Mouse (Mus musculus) erythroblast, embryonic 14.5 days (primary cell): ENCODE measurements at regions not wholly inside any gene's neighbourhood (a gene's known extent, or its start where the extent isn't known, plus 50 kb on each side); places are given as distances from the start of the nearest gene placed in this dataset.

ENCODE experiments used
- H3K27me3 ChIP-seq: 2 replicates; pipeline ENCODE4 v1.6.1; 2012; ENCODE audit warnings: inconsistent platforms; ENCODE audit not compliant: control insufficient read depth
- H3K36me3 ChIP-seq: 2 replicates; pipeline ENCODE4 v1.6.1; 2012; ENCODE audit warnings: mild to moderate bottlenecking, inconsistent platforms; ENCODE audit not compliant: control insufficient read depth
- H3K4me1 ChIP-seq: 2 replicates; pipeline ENCODE4 v1.6.1; 2012; ENCODE audit warnings: inconsistent platforms; ENCODE audit not compliant: control insufficient read depth
- H3K4me3 ChIP-seq: replicated peaks from 2 replicates; pipeline ENCODE3; 2012; ENCODE audit warnings: moderate library complexity, mild to moderate bottlenecking, inconsistent platforms
- H3K9me3 ChIP-seq: 2 replicates; pipeline ENCODE4 v1.6.1; 2012; ENCODE audit warnings: low read length, inconsistent platforms, mixed read lengths; ENCODE audit not compliant: control insufficient read depth
- GATA1 ChIP-seq: IDR thresholded peaks from 2 replicates; pipeline ENCODE4 v1.6.1; 2012; ENCODE audit warnings: low read length, inconsistent platforms, mixed read lengths
- TAL1 ChIP-seq: IDR thresholded peaks from 3 replicates; pipeline ENCODE4 v1.6.1; 2012; ENCODE audit warnings: low read length, inconsistent platforms, mixed read lengths

- no peaks in the 10 kb centered on the region for H3K36me3 ChIP-seq
- no peaks in the 10 kb centered on the region; the same call in 1 of the 2 replicates for H3K9me3 ChIP-seq
- no peak for TF ChIP-seq TAL1
- no peak for TF ChIP-seq GATA1
- H3K27me3 ChIP-seq = no peaks in the 10 kb centered on the region
- no peaks in the 10 kb centered on the region for H3K4me1 ChIP-seq
- no peak overlapping the region for H3K4me3 ChIP-seq
Measured at GRCm38 (mm10) chr1:61121480-61121879, 143.8 kb downstream of the Icos start.

- no peak for TF ChIP-seq TAL1
- TF ChIP-seq GATA1 = no peak
- H3K36me3 ChIP-seq = no peaks in the 10 kb centered on the region
- no peaks in the 10 kb centered on the region for H3K27me3 ChIP-seq
- H3K4me3 ChIP-seq = no peak overlapping the region
- no peaks in the 10 kb centered on the region for H3K9me3 ChIP-seq
- H3K4me1 ChIP-seq = no peaks in the 10 kb centered on the region
Measured at GRCm38 (mm10) chr1:61125127-61125526, 147.4 kb downstream of the Icos start.

GRCm38 (mm10) chr1:61135597-61136545 is 158.1 kb downstream of the Icos start:
- Histone ChIP-seq H3K27me3 (no peaks in the 10 kb centered on the region), H3K4me3 (no peak overlapping the region), H3K36me3 (no peaks in the 10 kb centered on the region), H3K4me1 (no peaks in the 10 kb centered on the region), H3K9me3 (no peaks in the 10 kb centered on the region)
- no peak for TF ChIP-seq TAL1
- no peak for TF ChIP-seq GATA1

DNA sequence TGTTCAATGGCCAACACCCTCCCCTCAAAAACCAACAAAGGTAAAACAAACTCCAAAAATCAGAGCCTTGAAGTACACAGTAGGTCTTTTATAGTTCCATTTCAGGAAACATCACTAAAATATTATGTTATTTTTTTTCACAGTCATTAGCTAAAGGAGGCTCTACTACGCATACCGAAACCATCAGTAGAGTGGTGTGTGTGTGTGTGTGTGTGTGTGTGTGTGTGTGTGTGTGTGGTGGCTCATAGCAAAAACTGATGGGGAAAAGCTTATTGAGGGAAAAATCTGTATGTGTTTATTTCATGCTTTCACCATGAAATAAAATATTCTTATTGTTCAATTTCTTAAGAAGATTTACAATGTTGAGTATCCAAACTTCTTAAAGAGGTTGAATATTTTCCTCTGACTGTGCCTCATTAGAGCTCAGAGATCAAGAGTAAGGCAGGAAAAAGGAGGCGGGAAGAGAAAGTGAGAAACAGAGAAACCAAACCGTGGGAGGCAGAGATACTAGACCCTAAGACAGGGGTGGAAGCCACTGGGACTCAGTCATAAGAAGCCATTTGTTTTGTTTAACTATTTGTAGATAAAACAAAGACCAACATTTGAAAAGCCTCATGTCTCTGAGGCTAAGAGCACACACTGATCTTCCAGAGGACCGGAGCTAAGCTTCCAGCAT is 159.6 kb downstream of the Icos start:
- no peaks in the 10 kb centered on the region for H3K36me3 ChIP-seq
- no peak for TF ChIP-seq GATA1
- TF ChIP-seq TAL1 = no peak
- no peak overlapping the region for H3K4me3 ChIP-seq
- no peaks in the 10 kb centered on the region for H3K4me1 ChIP-seq
- no peaks in the 10 kb centered on the region for H3K27me3 ChIP-seq
- no peaks in the 10 kb centered on the region for H3K9me3 ChIP-seq

GRCm38 (mm10) chr1:61137954-61138353 is 160.2 kb downstream of the Icos start:
- H3K27me3 ChIP-seq = no peaks in the 10 kb centered on the region
- no peak for TF ChIP-seq GATA1
- TF ChIP-seq TAL1 = no peak
- no peaks in the 10 kb centered on the region for H3K4me1 ChIP-seq
- H3K9me3 ChIP-seq = no peaks in the 10 kb centered on the region
- H3K4me3 ChIP-seq = no peak overlapping the region
- H3K36me3 ChIP-seq = no peaks in the 10 kb centered on the region

DNA sequence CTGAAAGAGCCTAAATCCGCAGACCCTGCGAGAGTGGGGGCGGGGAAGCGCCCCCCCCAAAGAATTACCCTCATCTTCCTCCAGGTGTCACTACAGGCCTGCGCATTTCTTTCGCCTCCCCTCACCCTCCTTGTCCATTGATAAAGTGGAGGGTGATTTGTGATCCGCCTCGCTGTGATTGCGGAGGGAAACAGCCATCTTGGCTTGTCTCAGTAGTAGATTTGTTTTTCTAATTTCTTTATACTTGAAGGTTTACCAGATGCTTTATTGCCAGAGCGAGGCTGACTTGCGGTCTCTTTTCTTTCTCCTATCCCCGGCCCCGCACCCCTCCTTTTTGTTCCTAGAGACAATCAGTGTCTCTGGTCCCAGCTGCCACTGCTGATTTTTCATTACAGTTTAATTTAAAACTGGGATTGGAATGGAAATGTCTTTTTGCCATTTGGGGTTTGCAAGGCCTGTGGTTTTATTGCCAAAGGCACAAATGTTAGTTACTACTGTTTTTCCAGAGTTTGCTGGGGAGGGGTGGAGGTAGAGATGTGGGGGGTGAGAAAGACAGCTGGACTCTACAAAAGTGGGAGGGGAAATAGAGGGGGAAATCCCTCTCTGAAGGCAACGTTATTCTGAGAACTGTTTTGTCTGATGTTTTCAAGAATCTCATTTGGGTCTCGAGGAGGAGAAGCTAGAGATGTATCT is 161.7 kb downstream of the Icos start:
- Histone ChIP-seq H3K9me3 (no peaks in the 10 kb centered on the region), H3K36me3 (no peaks in the 10 kb centered on the region), H3K27me3 (no peaks in the 10 kb centered on the region), H3K4me1 (no peaks in the 10 kb centered on the region), H3K4me3 (no peak overlapping the region)
- no peak for TF ChIP-seq GATA1
- TF ChIP-seq TAL1 = no peak

DNA sequence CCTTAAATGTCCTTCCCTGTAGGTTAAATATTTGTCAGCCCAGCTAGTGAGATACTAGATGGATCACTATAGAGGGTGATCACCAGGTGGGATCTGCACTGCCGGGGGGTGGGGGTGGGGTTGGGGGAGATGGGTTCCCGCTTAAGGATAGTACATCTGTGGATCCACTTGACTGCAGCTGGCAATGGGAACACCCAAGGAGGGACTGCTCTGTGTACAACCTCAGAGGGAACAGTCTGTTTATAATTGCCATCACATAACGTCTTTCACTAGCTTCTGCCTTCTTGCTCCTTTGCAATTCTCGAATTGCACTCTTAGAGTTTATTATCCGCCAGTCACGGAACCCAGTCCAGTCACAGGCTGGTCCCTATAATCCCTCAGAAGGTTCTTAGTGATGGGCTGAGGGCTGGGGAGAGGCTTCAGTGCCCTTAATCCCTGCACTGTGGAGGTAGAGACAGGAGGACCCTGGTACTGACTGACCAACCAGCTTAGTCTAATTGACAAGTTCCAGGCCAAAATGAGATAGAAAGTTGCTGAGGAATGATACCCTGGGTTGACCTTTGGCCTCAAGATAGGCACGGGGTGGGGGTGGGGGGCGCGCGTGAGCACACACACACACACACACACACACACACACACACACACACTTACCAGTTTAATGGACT is 162.4 kb downstream of the Icos start:
- Histone ChIP-seq H3K4me1 (no peaks in the 10 kb centered on the region), H3K9me3 (no peaks in the 10 kb centered on the region), H3K4me3 (no peak overlapping the region), H3K36me3 (no peaks in the 10 kb centered on the region), H3K27me3 (no peaks in the 10 kb centered on the region)
- no peak for TF ChIP-seq TAL1
- TF ChIP-seq GATA1 = no peak

- no peaks in the 10 kb centered on the region for H3K36me3 ChIP-seq
- no peaks in the 10 kb centered on the region for H3K27me3 ChIP-seq
- no peaks in the 10 kb centered on the region for H3K9me3 ChIP-seq
- TF ChIP-seq TAL1 = no peak
- no peaks in the 10 kb centered on the region for H3K4me1 ChIP-seq
- no peak overlapping the region for H3K4me3 ChIP-seq
Measured at GRCm38 (mm10) chr1:61140870-61141591, 163.3 kb downstream of the Icos start.
